Mouse (Mus musculus): ENCODE results near the gene Rbm20. TPM values are rescaled to one million over a fixed set of nuclear protein-coding genes. Genes with fewer than 3 reads are reported as not detected.

Gene Rbm20
- total RNA-seq, 2 experiments from 2014 or later, result 1.7 to 2.9 TPM

DNA sequence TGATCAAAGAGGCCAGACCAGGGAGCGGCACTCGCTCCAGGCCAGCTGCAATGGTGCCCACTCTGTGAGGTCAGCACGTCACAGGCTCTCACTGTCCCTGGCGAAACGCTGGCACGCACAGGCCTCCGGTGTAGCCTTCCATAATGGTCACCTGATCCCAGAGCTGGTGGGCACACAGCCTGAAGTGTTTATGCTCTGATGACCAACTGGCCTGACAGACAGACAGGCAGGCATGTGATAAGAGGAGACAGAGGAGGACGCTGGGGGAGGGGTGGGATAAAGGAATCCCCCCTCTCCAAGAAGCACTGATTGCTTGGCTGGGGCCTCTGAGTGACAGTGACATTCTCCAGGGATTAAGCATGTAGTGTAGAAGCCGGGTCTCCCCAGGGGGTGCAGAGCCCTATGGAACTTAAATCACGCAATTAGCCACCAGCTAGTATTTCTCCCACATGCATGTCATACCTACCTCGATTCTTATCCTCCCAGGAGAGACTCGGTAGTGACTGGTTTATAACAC is 6.4 kb upstream of the Rbm20 start:
- no peak for DNase-seq (ENCODE audit: low spot score in 2 of 2)

DNA sequence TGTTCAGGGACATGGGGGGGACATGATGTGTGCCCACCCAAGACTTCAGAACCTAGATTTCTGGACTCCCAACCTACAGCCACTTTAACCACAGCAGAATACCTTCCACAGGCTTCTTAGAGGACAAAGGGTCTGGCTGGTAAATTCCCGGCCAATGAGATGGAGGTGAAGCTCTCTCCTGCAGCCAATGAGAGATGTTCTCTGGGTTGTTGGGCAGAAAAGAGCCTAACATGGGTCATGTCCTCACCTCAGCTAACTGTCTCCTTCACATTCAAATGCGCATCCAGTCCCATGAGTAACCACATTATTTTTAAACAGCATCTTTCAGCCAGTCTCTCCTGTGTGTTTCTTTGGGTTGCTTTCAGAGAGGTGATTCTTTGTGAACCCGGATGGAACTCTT is 5.7 kb upstream of the Rbm20 start:
- no peak for DNase-seq (ENCODE audit: low spot score in 2 of 2)

DNA sequence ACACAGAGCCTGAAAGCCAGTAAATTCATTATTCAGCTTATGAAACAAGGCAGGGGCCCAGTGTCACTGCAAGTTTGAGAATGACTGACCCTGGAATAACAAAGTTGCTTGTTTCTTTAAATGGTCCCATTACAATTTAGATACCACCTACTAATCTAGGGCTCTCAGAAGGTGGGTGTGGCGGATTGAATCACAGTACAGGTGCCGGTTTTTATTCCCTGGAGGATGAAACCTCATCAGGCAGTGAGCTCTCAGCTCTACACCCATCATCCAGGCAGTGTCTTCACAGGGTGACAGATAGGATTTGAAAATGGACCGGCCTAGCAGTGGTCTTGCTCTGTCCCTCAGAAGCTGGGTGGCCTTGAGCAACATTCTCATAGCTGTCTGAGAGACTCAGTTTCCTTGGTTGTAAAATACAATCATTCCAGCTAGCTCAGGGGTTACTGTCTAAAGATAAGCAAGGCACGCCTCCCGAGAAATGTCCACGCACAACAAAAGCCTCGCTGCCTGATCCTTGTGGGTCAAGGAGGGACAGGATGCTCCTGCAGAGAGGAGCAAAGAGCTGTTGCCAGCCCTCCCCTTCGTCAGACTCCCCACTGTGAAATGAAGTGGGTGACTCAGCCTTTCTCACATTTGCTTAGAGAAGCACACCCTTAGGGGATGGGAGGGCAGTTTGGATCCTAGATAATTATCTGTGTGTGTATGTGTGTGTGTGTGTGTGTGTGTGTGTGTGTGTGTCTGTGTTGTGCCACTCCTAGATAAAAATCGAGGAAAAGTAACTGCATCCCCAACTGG is 2.8 kb upstream of the Rbm20 start:
- no peak for DNase-seq (ENCODE audit: low spot score in 2 of 2)

DNA sequence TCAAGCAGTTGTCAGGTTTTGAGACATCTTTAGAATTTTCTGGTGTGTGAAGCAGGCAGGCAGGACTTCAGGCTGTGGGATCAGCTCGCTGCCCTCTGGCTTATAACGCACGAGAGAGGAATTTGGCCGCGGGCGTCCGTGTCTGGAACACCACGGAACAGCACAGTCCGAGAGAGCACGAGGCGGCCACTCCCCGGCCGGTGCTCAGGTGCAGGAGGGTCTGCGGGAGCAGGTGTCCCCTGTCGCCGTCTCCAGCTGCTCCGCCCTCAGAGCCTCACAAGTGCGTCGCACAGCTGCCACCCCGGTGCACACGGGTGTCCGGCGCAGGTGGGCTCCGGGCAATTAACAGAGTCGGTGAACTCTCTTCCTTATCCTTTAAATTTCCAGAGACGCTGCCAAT is 878 bp upstream of the Rbm20 start:
- no peak for DNase-seq (ENCODE audit: low spot score in 2 of 2)

DNA sequence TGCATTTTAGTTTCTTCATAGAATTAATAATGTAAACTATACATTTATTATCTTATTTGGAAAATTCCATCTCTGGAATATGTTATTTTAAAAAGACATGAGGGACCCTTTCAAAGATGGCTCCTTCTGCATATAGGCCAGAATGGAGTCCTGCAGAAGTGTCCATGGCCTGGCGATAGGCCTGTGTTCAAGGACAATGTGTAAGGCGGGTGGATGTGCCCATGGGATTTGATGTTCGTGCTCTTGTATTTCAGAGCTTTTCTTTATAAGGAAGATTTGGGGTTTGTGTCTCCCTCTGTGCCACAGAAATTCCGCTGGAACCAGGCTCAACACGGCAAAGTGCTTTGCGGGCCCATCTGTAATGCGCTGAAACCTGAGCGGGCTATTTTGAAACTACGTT is 2.1 kb downstream of the Rbm20 start:
- no peak for DNase-seq (ENCODE audit: low spot score in 2 of 2)

DNA sequence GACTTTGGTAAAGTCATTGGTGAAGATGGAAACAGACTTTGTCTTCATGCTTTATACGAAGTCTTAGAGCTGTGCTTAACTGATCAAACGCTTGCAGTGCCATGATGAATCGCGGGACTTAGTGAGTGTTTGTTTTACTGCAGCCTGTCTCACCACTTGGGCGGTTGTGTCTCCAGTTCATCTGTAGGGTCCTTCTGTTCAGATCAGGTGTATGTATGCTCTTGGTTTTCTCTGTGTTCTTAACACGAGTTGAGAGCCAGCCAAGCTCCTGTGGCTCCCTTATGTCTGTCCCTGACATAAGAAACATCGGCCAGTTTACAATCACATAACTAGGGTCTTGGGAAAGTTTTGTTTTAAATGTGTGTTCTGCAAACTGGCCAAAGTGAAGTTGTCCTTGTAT is 2.9 kb downstream of the Rbm20 start:
- DNase-seq (ENCODE audit: low spot score in 2 of 2), result no peak

DNA sequence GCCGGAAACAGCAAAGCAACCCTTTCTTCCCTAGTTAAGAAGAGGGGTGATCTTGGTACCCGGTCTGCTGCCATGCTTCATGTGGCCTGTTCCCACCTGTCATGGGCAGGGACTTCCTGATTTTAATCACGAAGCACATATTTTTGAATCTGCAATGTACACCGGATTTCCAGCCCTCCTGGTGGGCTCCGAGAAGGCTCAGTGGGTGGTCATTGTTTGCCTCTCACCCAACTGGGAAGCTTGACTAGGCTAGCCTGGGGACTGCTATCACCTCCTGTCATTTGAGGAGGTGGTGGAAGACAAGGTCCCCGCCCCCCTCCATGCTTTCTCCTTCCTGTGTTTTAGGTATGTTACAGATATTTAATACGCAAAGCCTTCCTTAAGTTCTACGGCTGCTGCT is 5.3 kb downstream of the Rbm20 start:
- no peak for DNase-seq (ENCODE audit: low spot score in 2 of 2)

DNA sequence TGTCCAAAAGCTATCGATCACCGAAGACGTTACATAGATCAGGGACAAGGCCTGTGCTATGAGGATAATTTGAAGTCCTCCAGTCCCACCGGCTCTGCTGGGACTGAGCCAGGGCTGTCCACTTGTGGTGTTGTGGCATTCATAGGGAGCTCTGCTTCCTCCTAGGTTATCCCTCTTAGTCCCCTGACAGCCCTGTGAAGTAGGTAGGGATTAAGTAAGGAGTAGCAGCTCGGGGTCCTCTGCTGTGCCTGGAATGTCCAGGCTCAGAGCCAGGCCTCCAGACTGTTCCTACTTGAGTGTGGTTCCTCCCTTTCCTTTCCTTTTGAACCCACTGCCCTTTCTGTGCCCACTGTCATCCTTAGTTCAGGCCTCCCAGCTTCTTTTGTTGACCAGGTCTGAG is 10.5 kb downstream of the Rbm20 start:
- no peak for DNase-seq (ENCODE audit: low spot score in 2 of 2)

DNA sequence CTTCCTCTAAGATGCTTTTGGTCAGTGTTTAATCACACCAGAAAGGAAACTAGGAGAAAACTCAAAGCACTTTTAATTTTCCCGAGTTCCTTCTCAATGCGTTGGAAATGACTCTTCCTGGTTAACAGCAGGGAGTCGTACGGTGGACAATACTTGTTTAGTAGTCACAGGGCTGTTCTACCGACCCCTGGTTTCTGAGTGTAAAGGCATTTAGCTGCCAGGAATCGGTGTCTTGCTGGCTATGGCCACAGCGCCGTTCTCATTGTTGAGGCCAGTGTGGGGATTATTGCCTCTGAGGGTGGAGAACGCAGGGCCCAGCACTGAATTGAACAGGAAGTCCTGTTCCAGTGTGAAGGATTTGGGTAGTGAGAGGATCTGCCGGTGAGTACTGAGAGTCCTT is 13.7 kb downstream of the Rbm20 start:
- no peak for DNase-seq (ENCODE audit: low spot score in 2 of 2)

DNA sequence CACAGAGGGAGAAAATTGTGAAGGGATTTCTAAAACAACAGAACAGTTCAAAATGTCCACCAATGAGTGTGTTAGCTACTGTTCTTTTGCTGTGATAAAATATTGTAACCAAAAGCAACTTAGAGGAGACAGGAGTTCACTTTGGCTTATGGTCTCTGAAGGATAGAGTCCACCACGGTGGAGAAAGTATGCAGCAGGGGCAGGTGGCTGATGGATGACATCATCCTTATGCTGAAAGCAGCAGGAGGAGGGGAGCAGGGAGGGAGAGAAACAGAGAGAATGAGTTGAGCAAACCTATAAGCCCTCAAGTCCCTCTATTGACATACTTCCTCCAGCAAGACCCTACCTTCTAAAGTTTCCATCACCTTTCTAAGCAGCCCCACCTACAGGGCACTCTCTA is 16.9 kb downstream of the Rbm20 start:
- no peak for DNase-seq (ENCODE audit: low spot score in 2 of 2)

DNA sequence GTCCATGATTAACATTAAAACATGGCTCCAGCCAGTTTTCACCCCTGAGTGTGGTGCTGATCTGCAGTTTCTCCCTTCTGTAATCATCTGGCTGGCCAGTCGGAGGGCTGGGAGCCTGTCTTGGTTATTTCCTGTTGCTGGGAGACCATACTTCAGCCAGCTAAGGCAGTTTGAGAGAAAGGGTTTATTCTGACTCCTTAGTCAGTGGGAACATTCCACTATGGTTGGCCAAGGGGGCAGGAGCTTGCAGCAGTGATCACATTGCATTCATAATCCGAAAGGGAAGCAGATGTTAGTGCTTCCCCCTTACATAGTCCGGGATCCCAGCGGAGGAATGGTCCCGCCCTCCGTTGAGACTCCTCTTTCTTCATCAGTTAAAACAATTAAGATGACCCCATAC is 19.0 kb downstream of the Rbm20 start:
- no peak for DNase-seq (ENCODE audit: low spot score in 2 of 2)

DNA sequence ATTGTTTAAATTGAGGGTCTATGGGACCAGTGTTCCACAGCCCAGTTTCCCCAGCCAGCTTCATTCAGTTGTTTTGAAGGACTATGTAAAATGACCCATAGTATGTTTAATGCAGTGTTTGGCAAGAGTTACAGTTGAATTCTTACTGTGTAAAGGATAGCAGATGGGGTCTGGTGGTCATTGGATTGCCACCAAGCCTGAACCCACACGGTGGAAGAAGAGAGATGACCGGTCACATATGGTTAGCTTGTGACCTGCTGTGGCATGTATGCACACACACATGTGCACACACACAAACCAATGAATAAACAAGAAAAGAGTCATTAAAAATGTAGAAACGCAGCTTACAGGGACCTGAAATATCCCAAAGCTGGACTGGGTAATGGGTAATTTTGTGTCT is 19.5 kb downstream of the Rbm20 start:
- DNase-seq (ENCODE audit: low spot score in 2 of 2), result no peak

DNA sequence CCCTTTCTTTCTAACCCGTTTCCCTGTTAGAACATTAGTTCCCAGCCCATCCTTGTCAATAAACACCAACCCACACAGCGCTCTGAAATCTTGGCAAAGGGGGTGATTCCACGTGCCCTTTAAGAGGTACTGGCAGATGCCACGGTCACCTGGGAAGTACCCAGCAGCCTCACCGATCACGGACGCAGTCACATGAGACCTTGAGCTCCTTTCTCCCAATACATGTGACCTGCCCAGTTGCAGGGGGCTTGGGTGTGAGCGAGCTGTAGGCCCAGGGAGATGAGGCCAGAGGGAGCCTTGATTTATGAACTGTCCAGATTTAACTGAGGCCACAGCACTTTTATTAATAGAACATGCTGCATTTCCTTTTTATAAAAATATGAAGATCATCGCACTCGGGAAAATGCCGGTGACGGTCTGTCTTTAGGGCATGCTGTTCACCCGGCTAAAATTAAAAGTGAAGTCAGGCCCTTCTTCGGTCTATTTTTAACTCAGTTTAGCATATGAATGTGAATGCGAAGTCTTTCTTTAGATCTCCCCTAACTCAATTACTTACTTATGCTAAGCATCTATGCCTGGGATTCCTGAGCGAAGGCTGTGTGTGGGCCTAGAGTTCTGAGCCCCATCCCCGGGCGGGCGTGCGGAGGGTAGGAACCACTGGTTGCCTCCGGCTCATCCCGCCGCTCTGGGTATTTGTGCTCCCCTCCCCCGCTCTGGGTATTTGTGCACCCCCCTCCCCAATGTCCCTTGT is 20.4 kb downstream of the Rbm20 start:
- DNase-seq (ENCODE audit: low spot score in 2 of 2), result no peak

DNA sequence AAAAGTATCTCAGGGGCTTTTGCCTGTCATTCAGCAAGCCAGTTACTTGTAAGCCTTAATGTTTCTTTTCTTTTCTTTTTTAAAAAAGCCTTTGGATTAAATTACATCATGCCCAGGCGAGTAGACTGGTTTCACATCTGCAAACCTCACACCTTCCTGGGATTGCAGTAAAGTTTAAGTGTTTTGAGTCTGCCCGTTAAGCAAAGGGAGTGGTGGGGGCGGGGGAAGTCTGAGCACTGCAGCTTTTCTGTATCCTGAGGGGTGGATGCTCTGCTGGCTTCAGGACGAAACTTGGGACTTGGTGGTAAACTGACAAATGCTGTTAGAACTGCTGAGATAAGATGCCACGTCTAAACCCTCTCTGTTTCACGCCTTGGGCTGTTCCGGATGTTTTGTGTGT is 22.6 kb downstream of the Rbm20 start:
- DNase-seq (ENCODE audit: low spot score in 2 of 2), result no peak

DNA sequence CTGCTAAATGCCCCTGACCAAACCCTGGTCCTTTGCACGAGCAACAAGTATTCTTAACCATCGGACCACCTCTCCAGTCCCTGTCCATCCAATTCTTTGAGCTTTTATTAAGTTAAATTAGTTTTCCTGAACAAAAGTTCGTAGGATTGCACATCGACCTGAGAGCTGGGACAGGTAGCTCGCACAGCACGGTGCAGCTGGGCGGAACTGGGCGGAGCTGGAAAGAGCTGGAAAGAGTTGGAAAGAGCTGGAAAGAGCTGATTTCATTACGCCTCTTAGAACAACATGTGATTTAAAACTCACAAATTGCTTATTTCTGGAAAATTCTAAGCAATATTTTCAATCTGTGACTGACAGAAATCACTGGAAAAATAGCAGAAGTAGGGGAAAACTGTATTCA is 24.3 kb downstream of the Rbm20 start:
- no peak for DNase-seq (ENCODE audit: low spot score in 2 of 2)

DNA sequence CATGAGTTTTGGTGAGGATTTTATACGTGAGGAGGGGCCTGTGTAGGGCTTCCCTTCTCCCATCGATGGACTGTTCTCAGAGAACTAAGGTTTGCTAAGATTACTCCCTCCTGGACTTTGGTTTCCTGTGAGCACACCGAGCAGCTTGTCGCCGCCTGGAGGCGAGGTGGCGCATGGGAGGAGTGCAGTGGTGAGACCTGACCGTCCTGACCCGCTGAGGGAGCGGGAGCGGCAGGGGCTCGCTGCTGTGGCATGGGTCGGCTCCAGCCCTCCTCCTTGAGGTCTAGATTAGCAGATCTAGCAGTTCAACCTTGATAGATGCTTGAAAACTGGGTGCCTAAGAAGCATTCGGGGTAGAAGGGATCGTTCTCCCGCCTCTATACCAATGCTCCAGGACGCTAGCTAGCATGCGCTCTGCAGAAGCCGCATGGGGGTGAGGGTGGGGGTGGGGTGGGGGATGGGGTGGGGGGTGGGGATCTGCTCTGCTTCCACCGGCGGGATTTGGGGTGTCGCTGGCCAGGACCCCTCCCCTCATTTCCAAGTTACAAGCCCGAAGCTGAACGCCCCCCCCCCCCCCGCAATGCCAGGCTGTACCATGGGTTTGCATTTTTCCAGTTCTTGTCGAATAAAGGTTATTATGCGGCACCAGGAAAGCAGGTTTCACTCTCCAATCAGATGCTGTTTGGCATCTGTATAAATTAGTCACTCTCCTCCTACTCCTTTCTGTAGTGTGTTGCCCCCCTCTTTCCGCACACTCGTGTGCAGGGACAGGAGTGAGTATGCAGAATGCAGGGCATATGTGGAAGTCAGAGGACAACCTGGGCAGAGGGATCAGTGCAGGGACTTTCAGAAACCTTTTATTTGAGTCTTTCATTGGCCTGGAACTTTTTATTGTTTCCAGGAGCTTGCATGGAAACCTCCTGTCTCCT is 28.1 kb downstream of the Rbm20 start:
- peak; percentile 39 to 62 for DNase-seq (ENCODE audit: low spot score in 2 of 2)

DNA sequence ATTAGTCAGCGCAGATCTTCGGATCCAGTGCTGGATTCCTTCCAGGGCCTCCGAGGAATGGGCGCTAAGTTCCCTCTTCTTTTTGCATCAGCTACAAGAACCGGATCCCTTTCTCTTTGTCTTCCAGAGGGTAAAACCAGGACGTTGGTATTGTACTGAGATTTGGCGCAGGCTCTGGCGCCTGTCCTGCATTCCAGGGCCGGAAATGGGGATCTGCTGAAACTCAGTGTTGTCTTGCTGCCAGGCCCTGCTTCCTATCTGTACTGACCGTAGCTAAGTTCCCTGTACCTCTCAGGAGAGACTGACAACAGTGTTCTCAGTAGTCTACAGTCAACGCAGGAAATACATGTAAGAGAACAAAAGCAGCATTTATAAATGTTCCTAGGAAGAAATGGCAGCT is 31.3 kb downstream of the Rbm20 start:
- DNase-seq (ENCODE audit: low spot score in 2 of 2), result no peak

DNA sequence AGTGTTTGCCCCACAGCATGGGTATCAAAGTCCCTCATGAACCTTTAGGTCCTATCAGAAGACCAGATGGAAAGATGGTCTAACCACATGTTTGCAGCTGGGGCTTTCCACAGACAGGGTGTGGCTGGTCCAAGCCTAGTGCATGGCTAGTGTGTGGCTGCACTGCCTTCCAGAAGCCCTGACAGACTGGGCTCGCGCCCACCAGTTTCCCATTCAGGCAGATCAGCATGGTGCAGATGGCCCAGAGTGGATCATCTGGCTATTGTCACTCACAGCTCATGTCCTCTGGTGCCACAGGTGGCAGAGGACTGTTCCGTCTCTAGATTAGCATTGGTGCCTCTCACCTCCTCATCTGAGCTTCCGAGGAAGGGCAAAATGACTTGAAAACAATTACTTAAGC is 33.8 kb downstream of the Rbm20 start:
- peak; percentile 22 to 42 for DNase-seq (ENCODE audit: low spot score in 2 of 2)

DNA sequence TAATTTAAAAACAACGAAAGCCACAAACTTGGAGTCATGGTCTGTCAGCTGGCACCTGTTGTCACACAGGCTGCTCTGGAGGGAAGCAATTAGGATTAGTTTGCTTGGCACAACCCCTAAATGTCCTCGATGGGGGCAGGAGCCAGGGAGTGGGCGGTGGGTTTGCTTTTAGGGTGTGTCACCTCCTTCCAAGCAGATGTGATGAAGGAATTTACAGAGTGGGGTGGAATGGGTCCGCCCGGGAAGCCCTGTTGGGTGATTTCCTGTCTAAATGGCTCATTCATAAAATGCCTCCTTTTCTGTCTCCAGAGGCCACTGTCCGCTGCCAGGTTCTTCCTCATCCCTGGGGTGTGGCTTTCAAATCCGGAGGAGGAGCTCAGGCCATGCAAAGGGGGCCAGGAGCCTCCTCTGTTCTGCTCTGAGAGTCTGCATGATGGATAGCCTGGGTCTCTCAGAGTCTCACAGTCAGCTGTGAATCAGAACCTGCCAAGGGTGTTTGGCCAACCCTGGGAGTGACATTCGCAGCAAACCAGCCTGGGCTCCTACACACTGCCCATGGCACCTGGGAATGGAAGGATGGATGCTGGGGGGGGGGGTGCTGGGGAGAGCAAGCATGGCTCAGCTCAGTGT is 34.3 kb downstream of the Rbm20 start:
- DNase-seq (ENCODE audit: low spot score in 2 of 2), result no peak

DNA sequence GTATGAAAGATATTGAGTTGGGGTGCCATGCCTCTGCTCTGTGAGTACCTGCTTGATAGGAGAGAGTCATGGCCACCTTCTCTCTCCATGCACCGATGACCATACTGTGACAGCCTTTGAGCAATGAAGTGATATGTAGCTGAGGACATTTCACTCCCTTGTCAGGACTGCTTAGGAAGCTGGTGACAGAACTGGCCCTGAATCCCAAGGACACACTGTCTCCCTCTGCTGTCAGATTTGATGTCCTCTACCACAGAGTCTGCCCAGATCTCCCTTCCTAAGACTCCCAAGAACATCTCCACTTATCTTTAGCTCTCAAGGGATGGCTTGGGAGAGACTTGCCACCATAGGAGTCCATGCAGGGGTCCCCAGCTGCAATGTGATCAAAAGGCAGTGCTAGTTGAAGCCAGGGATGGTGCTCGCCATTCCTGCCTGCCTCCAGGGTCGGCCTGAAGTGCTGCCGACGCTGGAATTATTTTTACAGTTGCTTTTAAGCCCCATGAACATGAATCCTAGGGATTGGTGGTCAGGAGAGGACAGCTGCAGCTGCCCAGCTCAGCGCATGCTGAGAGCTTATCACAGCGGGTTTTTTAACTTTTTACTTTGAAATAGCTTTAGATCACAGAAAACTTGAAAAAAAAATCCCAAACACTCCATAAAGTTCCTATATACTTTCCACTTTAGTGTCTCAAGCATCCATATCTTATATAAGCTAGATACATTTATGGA is 35.4 kb downstream of the Rbm20 start:
- no peak for DNase-seq (ENCODE audit: low spot score in 2 of 2)

Data from layer of hippocampus, adult 18-20 months (tissue).